Mouse (Mus musculus): ENCODE measurements around the gene Dpm3.
"Not testable (repeated sequence)": the region's sequence is repeated elsewhere in the genome, so short reads cannot be mapped to it uniquely, and the experiment has no call there.

Dpm3 gene

GRCm38 (mm10) chr3:89259076-89259475 lies at the start of gene Dpm3:
TSS of gene Dpm3 (plus strand) at chr3:89259358.
- DNase-seq = no peak

GRCm38 (mm10) chr3:89209731-89210130 lies 49.4 kb upstream of the Dpm3 start:
- no peak for DNase-seq

- DNase-seq = peak; percentile 19
Observed at GRCm38 (mm10) chr3:89210162-89210561, 49.0 kb upstream of the Dpm3 start.

- peak; percentile 28 for DNase-seq
Observed at GRCm38 (mm10) chr3:89210731-89211130, 48.4 kb upstream of the Dpm3 start.

- DNase-seq = peak; percentile 92
Observed at GRCm38 (mm10) chr3:89213803-89214530, 45.2 kb upstream of the Dpm3 start.

GRCm38 (mm10) chr3:89214681-89215411 lies 44.3 kb upstream of the Dpm3 start, which contains the start of gene Thbs3:
TSS of gene Thbs3 (plus strand) at chr3:89215180.
- DNase-seq = no peak

GRCm38 (mm10) chr3:89215853-89216252 lies 43.3 kb upstream of the Dpm3 start:
- DNase-seq = peak; percentile 88

GRCm38 (mm10) chr3:89216407-89216806 lies 42.8 kb upstream of the Dpm3 start:
- DNase-seq = not testable (repeated sequence)

GRCm38 (mm10) chr3:89218271-89218670 lies 40.9 kb upstream of the Dpm3 start:
- DNase-seq = no peak

GRCm38 (mm10) chr3:89219546-89219945 lies 39.6 kb upstream of the Dpm3 start:
- DNase-seq = no peak

- no peak for DNase-seq
Observed at GRCm38 (mm10) chr3:89221167-89221566, 38.0 kb upstream of the Dpm3 start.

- DNase-seq = no peak
Observed at GRCm38 (mm10) chr3:89224796-89225195, 34.4 kb upstream of the Dpm3 start.

GRCm38 (mm10) chr3:89225321-89225815 lies 33.8 kb upstream of the Dpm3 start:
- DNase-seq = no peak

GRCm38 (mm10) chr3:89225918-89226317 lies 33.2 kb upstream of the Dpm3 start:
- DNase-seq = no peak

- DNase-seq = no peak
Observed at GRCm38 (mm10) chr3:89226361-89226760, 32.8 kb upstream of the Dpm3 start.

GRCm38 (mm10) chr3:89226900-89227299 lies 32.3 kb upstream of the Dpm3 start, which contains the start of gene Mtx1:
TSS of gene Mtx1 (minus strand) at chr3:89227088.
- DNase-seq = no peak

- DNase-seq = peak; percentile 86
Observed at GRCm38 (mm10) chr3:89227307-89228179, 31.6 kb upstream of the Dpm3 start.

- DNase-seq = peak; percentile 93
Observed at GRCm38 (mm10) chr3:89228180-89228549, 31.0 kb upstream of the Dpm3 start.

GRCm38 (mm10) chr3:89228836-89229235 lies 30.3 kb upstream of the Dpm3 start, which contains the start of gene Muc1:
TSS of gene Muc1 (plus strand) at chr3:89229057.
- DNase-seq = no peak

GRCm38 (mm10) chr3:89229276-89229675 lies 29.9 kb upstream of the Dpm3 start:
- DNase-seq = no peak

GRCm38 (mm10) chr3:89230561-89230960 lies 28.6 kb upstream of the Dpm3 start:
- no peak for DNase-seq

- no peak for DNase-seq
Observed at GRCm38 (mm10) chr3:89231345-89231744, 27.8 kb upstream of the Dpm3 start.

- no peak for DNase-seq
Observed at GRCm38 (mm10) chr3:89231772-89232275, 27.3 kb upstream of the Dpm3 start.
